Mouse (Mus musculus) E14TG2a.4 (cell line): Measurements from ENCODE around the gene Unc93b1.

ENCODE experiments used
- CTCF ChIP-seq: conservative IDR thresholded peaks from 2 replicates; pipeline ENCODE4 v1.5.1; 2014; ENCODE audit warnings: low read length
- NANOG ChIP-seq: IDR thresholded peaks from 2 replicates; pipeline ENCODE4 v1.6.1; 2014; ENCODE audit warnings: borderline replicate concordance, low read length, mixed read lengths
- POU5F1 ChIP-seq: IDR thresholded peaks from 2 replicates; pipeline ENCODE4 v1.6.1; 2014; ENCODE audit warnings: low read length, borderline replicate concordance

GRCm38 (mm10) chr19:3889096-3889495 lies 45.9 kb upstream of the Unc93b1 start:
- TF ChIP-seq CTCF = no peak
- TF ChIP-seq POU5F1 = no peak
- no peak for TF ChIP-seq NANOG
